Mouse (Mus musculus): ENCODE measurements around the gene Zfp334. TPM values are rescaled to one million over a fixed set of nuclear protein-coding genes. Genes with fewer than 3 reads are reported as not detected.

The Zfp334 gene
- polyA plus RNA-seq, 1 experiment from 2014 or later, result 0.96 TPM

- Histone ChIP-seq H3K4me1 (ENCODE audit: control insufficient read depth, low read depth, low read length) (peaks cover 4% of the 10 kb centered on the region), H3K4me3 (ENCODE audit: low read depth, low read length) (no peak overlapping the region), H3K27ac (ENCODE audit: low read length) (no peak overlapping the region), H3K9me3 (replicated peaks; ENCODE audit: control insufficient read depth, low read length) (no peaks in the 10 kb centered on the region), H3K9ac (ENCODE audit: low read depth, low read length) (no peak overlapping the region), H3K4me2 (ENCODE audit: low read depth, low read length) (no peak overlapping the region), H3K36me3 (ENCODE audit: control insufficient read depth, insufficient read depth) (no peaks in the 10 kb centered on the region), H3K27me3 (ENCODE audit: control insufficient read depth, insufficient read depth, low read depth, low read length) (no peaks in the 10 kb centered on the region)
- no peak for ATAC-seq (ENCODE audit: low read depth)
- 29% methylated on average over 3 of the region's 3 CpGs for WGBS (ENCODE audit: insufficient replicate concordance)
Measured at GRCm38 (mm10) chr2:165413884-165414283, 25.8 kb upstream of the Zfp334 start.

- peaks cover 17% of the 10 kb centered on the region for H3K4me1 ChIP-seq (ENCODE audit: control insufficient read depth, low read depth, low read length)
- ATAC-seq (ENCODE audit: low read depth), result no peak
- H3K27ac ChIP-seq (ENCODE audit: low read length), result no peak overlapping the region
- no peaks in the 10 kb centered on the region for H3K27me3 ChIP-seq (ENCODE audit: control insufficient read depth, insufficient read depth, low read depth, low read length)
- 37% methylated on average over 10 of the region's 10 CpGs for WGBS (ENCODE audit: insufficient replicate concordance)
- no peak overlapping the region for H3K9ac ChIP-seq (ENCODE audit: low read depth, low read length)
- no peak overlapping the region for H3K4me3 ChIP-seq (ENCODE audit: low read depth, low read length)
- no peaks in the 10 kb centered on the region for H3K9me3 ChIP-seq (replicated peaks; ENCODE audit: control insufficient read depth, low read length)
- no peaks in the 10 kb centered on the region for H3K36me3 ChIP-seq (ENCODE audit: control insufficient read depth, insufficient read depth)
- no peak overlapping the region for H3K4me2 ChIP-seq (ENCODE audit: low read depth, low read length)
Measured at GRCm38 (mm10) chr2:165407700-165408301, 19.7 kb upstream of the Zfp334 start.

- Histone ChIP-seq H3K4me1 (ENCODE audit: control insufficient read depth, low read depth, low read length) (peaks cover 17% of the 10 kb centered on the region), H3K9ac (ENCODE audit: low read depth, low read length) (no peak overlapping the region), H3K9me3 (replicated peaks; ENCODE audit: control insufficient read depth, low read length) (no peaks in the 10 kb centered on the region), H3K4me2 (ENCODE audit: low read depth, low read length) (no peak overlapping the region), H3K36me3 (ENCODE audit: control insufficient read depth, insufficient read depth) (no peaks in the 10 kb centered on the region), H3K27ac (ENCODE audit: low read length) (peak overlapping the region; percentile 68), H3K27me3 (ENCODE audit: control insufficient read depth, insufficient read depth, low read depth, low read length) (no peaks in the 10 kb centered on the region), H3K4me3 (ENCODE audit: low read depth, low read length) (no peak overlapping the region)
- ATAC-seq (ENCODE audit: low read depth), result peak; percentile 40
- 11% methylated on average over 6 of the region's 6 CpGs for WGBS (ENCODE audit: insufficient replicate concordance)
Measured at GRCm38 (mm10) chr2:165405351-165405750, 17.3 kb upstream of the Zfp334 start.

DNA sequence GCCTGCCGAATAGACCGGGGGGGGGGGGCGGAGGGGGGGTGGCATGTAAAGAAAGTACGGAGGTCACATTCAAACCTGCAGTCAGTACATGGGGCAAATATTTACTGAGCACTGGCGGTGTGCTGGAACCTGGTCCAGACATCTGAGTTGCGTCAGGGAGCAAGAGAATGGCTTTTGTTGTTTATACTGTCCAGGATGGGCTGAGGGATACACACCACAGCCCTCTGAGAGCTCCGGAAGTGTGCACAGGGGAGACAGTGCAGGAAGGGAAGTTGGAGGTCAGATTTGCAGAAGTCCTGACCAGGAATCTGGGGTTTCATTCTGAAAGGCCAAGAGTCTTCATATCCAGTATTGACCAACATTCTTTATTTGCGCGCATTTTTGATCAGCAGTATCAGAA, 16.9 kb upstream of the Zfp334 start:
- peaks cover 17% of the 10 kb centered on the region for H3K4me1 ChIP-seq (ENCODE audit: control insufficient read depth, low read depth, low read length)
- H3K27me3 ChIP-seq (ENCODE audit: control insufficient read depth, insufficient read depth, low read depth, low read length), result no peaks in the 10 kb centered on the region
- no peaks in the 10 kb centered on the region for H3K36me3 ChIP-seq (ENCODE audit: control insufficient read depth, insufficient read depth)
- no peak overlapping the region for H3K9ac ChIP-seq (ENCODE audit: low read depth, low read length)
- peak; percentile 87 for ATAC-seq (ENCODE audit: low read depth)
- WGBS (ENCODE audit: insufficient replicate concordance), result 18% methylated on average over 9 of the region's 9 CpGs
- H3K4me2 ChIP-seq (ENCODE audit: low read depth, low read length), result no peak overlapping the region
- no peak overlapping the region for H3K4me3 ChIP-seq (ENCODE audit: low read depth, low read length)
- H3K27ac ChIP-seq (ENCODE audit: low read length), result peak overlapping the region; percentile 68
- H3K9me3 ChIP-seq (replicated peaks; ENCODE audit: control insufficient read depth, low read length), result no peaks in the 10 kb centered on the region

DNA sequence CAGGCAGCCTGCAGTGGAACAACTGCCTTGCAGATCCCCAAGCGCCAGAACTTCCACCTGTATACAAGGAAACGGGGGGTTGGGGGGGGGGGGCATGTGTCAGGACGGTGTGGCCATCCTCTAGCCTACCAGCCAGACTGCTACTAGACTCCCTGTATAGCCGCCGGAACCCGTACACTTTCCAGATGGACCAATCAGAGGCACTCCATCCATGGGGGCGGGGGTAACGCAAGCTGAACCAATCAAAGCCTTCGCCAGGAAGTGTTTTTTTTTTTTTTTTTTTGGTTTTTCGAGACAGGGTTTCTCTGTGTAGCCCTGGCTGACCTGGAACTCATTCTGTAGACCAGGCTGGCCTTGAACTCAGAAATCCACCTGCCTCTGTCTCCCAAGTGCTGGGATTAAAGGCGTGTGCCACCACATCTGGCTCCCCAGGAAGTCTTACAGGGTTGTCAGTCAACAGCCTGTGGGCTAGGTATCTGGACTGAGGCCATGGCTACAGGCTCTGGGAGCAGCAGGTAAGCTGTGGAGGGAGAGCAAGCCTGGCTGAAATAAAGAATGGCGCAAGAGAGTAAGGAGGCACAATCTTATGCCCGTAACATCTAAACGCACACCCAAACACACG, 10.2 kb upstream of the Zfp334 start:
- Histone ChIP-seq H3K27ac (ENCODE audit: low read length) (no peak overlapping the region), H3K9ac (ENCODE audit: low read depth, low read length) (no peak overlapping the region), H3K4me1 (ENCODE audit: control insufficient read depth, low read depth, low read length) (peaks cover 2% of the 10 kb centered on the region; the same call in 1 of the 2 replicates), H3K36me3 (ENCODE audit: control insufficient read depth, insufficient read depth) (no peaks in the 10 kb centered on the region), H3K9me3 (replicated peaks; ENCODE audit: control insufficient read depth, low read length) (no peaks in the 10 kb centered on the region), H3K27me3 (ENCODE audit: control insufficient read depth, insufficient read depth, low read depth, low read length) (no peaks in the 10 kb centered on the region), H3K4me3 (ENCODE audit: low read depth, low read length) (no peak overlapping the region), H3K4me2 (ENCODE audit: low read depth, low read length) (no peak overlapping the region)
- no peak for ATAC-seq (ENCODE audit: low read depth)
- WGBS (ENCODE audit: insufficient replicate concordance), result 69% methylated on average over 15 of the region's 15 CpGs

GRCm38 (mm10) chr2:165397502-165398163, 9.6 kb upstream of the Zfp334 start:
- H3K4me2 ChIP-seq (ENCODE audit: low read depth, low read length), result no peak overlapping the region
- ATAC-seq (ENCODE audit: low read depth), result no peak
- H3K4me3 ChIP-seq (ENCODE audit: low read depth, low read length), result no peak overlapping the region
- H3K27ac ChIP-seq (ENCODE audit: low read length), result no peak overlapping the region
- no peaks in the 10 kb centered on the region for H3K27me3 ChIP-seq (ENCODE audit: control insufficient read depth, insufficient read depth, low read depth, low read length)
- WGBS (ENCODE audit: insufficient replicate concordance), result 74% methylated on average over 23 of the region's 23 CpGs
- H3K9ac ChIP-seq (ENCODE audit: low read depth, low read length), result no peak overlapping the region
- H3K4me1 ChIP-seq (ENCODE audit: control insufficient read depth, low read depth, low read length), result no peaks in the 10 kb centered on the region; the same call in 1 of the 2 replicates
- no peaks in the 10 kb centered on the region for H3K9me3 ChIP-seq (replicated peaks; ENCODE audit: control insufficient read depth, low read length)
- no peaks in the 10 kb centered on the region for H3K36me3 ChIP-seq (ENCODE audit: control insufficient read depth, insufficient read depth)

DNA sequence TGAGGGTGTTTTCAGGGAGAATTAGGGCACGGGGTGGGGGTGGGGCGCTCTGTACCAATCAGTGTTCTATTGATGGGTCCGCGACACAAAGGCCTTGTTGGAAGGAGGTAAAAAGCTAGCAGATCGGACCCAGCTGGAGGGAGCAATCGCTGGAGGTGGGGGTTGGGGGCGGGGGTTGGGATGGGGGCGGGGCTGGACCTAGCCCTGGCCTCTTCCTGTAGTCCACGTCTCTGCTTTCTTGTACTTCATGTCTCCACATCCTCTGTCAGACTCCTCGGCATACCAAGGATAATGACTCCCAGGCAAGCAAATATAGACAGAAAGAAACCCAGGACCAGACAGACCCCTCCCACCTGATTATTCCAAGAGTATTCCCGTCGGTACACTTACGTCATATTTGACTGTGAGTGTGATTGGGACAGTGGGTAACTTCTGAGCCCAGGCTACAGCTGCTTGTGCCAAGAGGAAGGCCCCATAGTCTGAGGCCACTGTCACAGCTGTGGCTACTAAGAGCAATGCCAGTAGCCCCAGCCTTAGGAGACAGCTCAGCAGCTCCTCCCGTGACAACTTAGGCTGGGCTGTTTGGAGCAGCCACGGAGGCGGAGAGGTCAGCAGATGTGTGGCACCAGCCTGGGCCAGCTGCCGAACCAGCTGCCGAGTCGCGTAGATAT, 8.9 kb upstream of the Zfp334 start:
- Histone ChIP-seq H3K9me3 (replicated peaks; ENCODE audit: control insufficient read depth, low read length) (no peaks in the 10 kb centered on the region), H3K9ac (ENCODE audit: low read depth, low read length) (no peak overlapping the region), H3K27ac (ENCODE audit: low read length) (no peak overlapping the region), H3K27me3 (ENCODE audit: control insufficient read depth, insufficient read depth, low read depth, low read length) (no peaks in the 10 kb centered on the region), H3K4me3 (ENCODE audit: low read depth, low read length) (no peak overlapping the region), H3K4me1 (ENCODE audit: control insufficient read depth, low read depth, low read length) (no peaks in the 10 kb centered on the region; the same call in 1 of the 2 replicates), H3K36me3 (ENCODE audit: control insufficient read depth, insufficient read depth) (no peaks in the 10 kb centered on the region), H3K4me2 (ENCODE audit: low read depth, low read length) (no peak overlapping the region)
- ATAC-seq (ENCODE audit: low read depth), result peak; percentile 12; the same call in 1 of the 2 replicates
- 56% methylated on average over 20 of the region's 20 CpGs for WGBS (ENCODE audit: insufficient replicate concordance)

GRCm38 (mm10) chr2:165392156-165392555, 4.1 kb upstream of the Zfp334 start:
- Histone ChIP-seq H3K9ac (ENCODE audit: low read depth, low read length) (no peak overlapping the region), H3K4me1 (ENCODE audit: control insufficient read depth, low read depth, low read length) (no peaks in the 10 kb centered on the region; the same call in 1 of the 2 replicates), H3K4me2 (ENCODE audit: low read depth, low read length) (no peak overlapping the region), H3K27ac (ENCODE audit: low read length) (no peak overlapping the region; the same call in 1 of the 2 replicates), H3K27me3 (ENCODE audit: control insufficient read depth, insufficient read depth, low read depth, low read length) (peaks cover 3% of the 10 kb centered on the region; the same call in 1 of the 2 replicates), H3K4me3 (ENCODE audit: low read depth, low read length) (no peak overlapping the region), H3K36me3 (ENCODE audit: control insufficient read depth, insufficient read depth) (no peaks in the 10 kb centered on the region), H3K9me3 (replicated peaks; ENCODE audit: control insufficient read depth, low read length) (no peaks in the 10 kb centered on the region)
- 63% methylated on average over 4 of the region's 4 CpGs for WGBS (ENCODE audit: insufficient replicate concordance)
- no peak for ATAC-seq (ENCODE audit: low read depth)

Data from liver, embryonic 16.5 days (tissue).